Mouse (Mus musculus): ENCODE results near the gene Ugt2a3. TPM values are rescaled to one million over a fixed set of nuclear protein-coding genes. Genes with fewer than 3 reads are reported as not detected.
"Not testable (repeated sequence)": the region's sequence is repeated elsewhere in the genome, so short reads cannot be mapped to it uniquely, and the experiment has no call there.

The Ugt2a3 gene
- 0.05 TPM in 1 of 2 replicates, not detected in the other for polyA plus RNA-seq (2015; fragmentation: Nextera tagmentation; extraction: Ambion mirVana)

- 62% methylated on average over 11 of the region's 11 CpGs for WGBS (ENCODE audit: insufficient replicate concordance)
- no peak within 1 kb of the TSS for H3K4me2 ChIP-seq
- H3K4me1 ChIP-seq (replicated peaks) = no peaks in the 10 kb centered on the region
- no peak within 1 kb of the TSS for H3K27ac ChIP-seq
- H3K4me3 ChIP-seq (replicated peaks) = no peak within 1 kb of the TSS
- no peak within 1 kb of the TSS for H3K9ac ChIP-seq
- no peaks in the 10 kb centered on the region for H3K9me3 ChIP-seq (replicated peaks)
- ATAC-seq (ENCODE audit: low read depth) (no peak), DNase-seq (no peak)
- no peaks in the 10 kb centered on the region for H3K36me3 ChIP-seq
- H3K27me3 ChIP-seq = no peaks in the 10 kb centered on the region
Measured at GRCm38 (mm10) chr5:87336961-87337697, at the start of gene Ugt2a3. TSS of gene Ugt2a3 (minus strand) at chr5:87337195.

GRCm38 (mm10) chr5:87380234-87380633, 43.2 kb upstream of the Ugt2a3 start:
- Histone ChIP-seq H3K4me1 (replicated peaks) (no peaks in the 10 kb centered on the region), H3K27ac (no peak overlapping the region), H3K27me3 (no peaks in the 10 kb centered on the region), H3K4me2 (no peak overlapping the region), H3K9ac (no peak overlapping the region), H3K36me3 (no peaks in the 10 kb centered on the region), H3K4me3 (replicated peaks) (no peak overlapping the region), H3K9me3 (replicated peaks) (no peaks in the 10 kb centered on the region; the same call in 1 of the 2 replicates)
- ATAC-seq (ENCODE audit: low read depth) (no peak), DNase-seq (no peak)
- 23% methylated on average over 2 of the region's 2 CpGs for WGBS (ENCODE audit: insufficient replicate concordance)

GRCm38 (mm10) chr5:87379825-87380224, 42.8 kb upstream of the Ugt2a3 start:
- Histone ChIP-seq H3K36me3 (no peaks in the 10 kb centered on the region), H3K9me3 (replicated peaks) (no peaks in the 10 kb centered on the region; the same call in 1 of the 2 replicates), H3K4me2 (no peak overlapping the region), H3K27me3 (no peaks in the 10 kb centered on the region), H3K9ac (no peak overlapping the region), H3K4me3 (replicated peaks) (no peak overlapping the region), H3K4me1 (replicated peaks) (no peaks in the 10 kb centered on the region), H3K27ac (no peak overlapping the region)
- 0 out of 2 replicates have a peak, but pooled peaks have one; percentile 23 for ATAC-seq (ENCODE audit: low read depth)
- no peak for DNase-seq

GRCm38 (mm10) chr5:87375874-87376383, 38.9 kb upstream of the Ugt2a3 start:
- Histone ChIP-seq H3K4me3 (replicated peaks) (no peak overlapping the region), H3K9me3 (replicated peaks) (no peaks in the 10 kb centered on the region), H3K27ac (no peak overlapping the region), H3K36me3 (no peaks in the 10 kb centered on the region), H3K27me3 (no peaks in the 10 kb centered on the region), H3K9ac (no peak overlapping the region), H3K4me2 (no peak overlapping the region), H3K4me1 (replicated peaks) (no peaks in the 10 kb centered on the region)
- no peak for DNase-seq
- no peak for ATAC-seq (ENCODE audit: low read depth)
- 67% methylated on average over 3 of the region's 3 CpGs for whole genome bisulfite sequencing (ENCODE audit: insufficient replicate concordance)

GRCm38 (mm10) chr5:87373502-87373863, 36.5 kb upstream of the Ugt2a3 start:
- ATAC-seq (ENCODE audit: low read depth) = no peak
- H3K36me3 ChIP-seq = no peaks in the 10 kb centered on the region
- H3K4me1 ChIP-seq (replicated peaks) = no peaks in the 10 kb centered on the region
- DNase-seq = no peak
- H3K4me2 ChIP-seq = no peak overlapping the region
- WGBS (ENCODE audit: insufficient replicate concordance) = 59% methylated on average over 1 of the region's 1 CpGs
- no peak overlapping the region for H3K27ac ChIP-seq
- no peaks in the 10 kb centered on the region for H3K9me3 ChIP-seq (replicated peaks)
- H3K4me3 ChIP-seq (replicated peaks) = no peak overlapping the region
- H3K9ac ChIP-seq = no peak overlapping the region
- no peaks in the 10 kb centered on the region for H3K27me3 ChIP-seq

GRCm38 (mm10) chr5:87372788-87373501, 36.0 kb upstream of the Ugt2a3 start:
- H3K9me3 ChIP-seq (replicated peaks); H3K27me3 ChIP-seq; DNase-seq; H3K4me3 ChIP-seq (replicated peaks); H3K36me3 ChIP-seq; H3K9ac ChIP-seq; H3K4me1 ChIP-seq (replicated peaks); H3K27ac ChIP-seq; H3K4me2 ChIP-seq; ATAC-seq (ENCODE audit: low read depth): not testable (repeated sequence)
- WGBS (ENCODE audit: insufficient replicate concordance) = 28% methylated on average over 4 of the region's 4 CpGs

- no peak for DNase-seq
- Histone ChIP-seq H3K27ac (no peak overlapping the region), H3K9ac (no peak overlapping the region), H3K4me1 (replicated peaks) (no peaks in the 10 kb centered on the region), H3K9me3 (replicated peaks) (no peaks in the 10 kb centered on the region), H3K4me3 (replicated peaks) (no peak overlapping the region), H3K36me3 (no peaks in the 10 kb centered on the region), H3K27me3 (no peaks in the 10 kb centered on the region), H3K4me2 (no peak overlapping the region)
- 48% methylated on average over 1 of the region's 1 CpGs for WGBS (ENCODE audit: insufficient replicate concordance)
- no peak for ATAC-seq (ENCODE audit: low read depth)
Measured at GRCm38 (mm10) chr5:87350350-87350749, 13.4 kb upstream of the Ugt2a3 start.

- not testable (repeated sequence) for H3K36me3 ChIP-seq; DNase-seq; H3K27me3 ChIP-seq; H3K27ac ChIP-seq; H3K4me2 ChIP-seq; H3K4me3 ChIP-seq (replicated peaks); ATAC-seq (ENCODE audit: low read depth); H3K4me1 ChIP-seq (replicated peaks); H3K9me3 ChIP-seq (replicated peaks); H3K9ac ChIP-seq
- WGBS (ENCODE audit: insufficient replicate concordance) = 43% methylated on average over 1 of the region's 1 CpGs
Measured at GRCm38 (mm10) chr5:87349150-87349549, 12.2 kb upstream of the Ugt2a3 start.

- H3K9ac ChIP-seq; H3K4me3 ChIP-seq (replicated peaks); H3K27ac ChIP-seq; H3K4me2 ChIP-seq; H3K27me3 ChIP-seq; H3K9me3 ChIP-seq (replicated peaks); H3K36me3 ChIP-seq; ATAC-seq (ENCODE audit: low read depth); DNase-seq; H3K4me1 ChIP-seq (replicated peaks): not testable (repeated sequence)
- WGBS (ENCODE audit: insufficient replicate concordance) = 45% methylated on average over 2 of the region's 2 CpGs
Measured at GRCm38 (mm10) chr5:87347479-87348078, 10.6 kb upstream of the Ugt2a3 start.

- no peaks in the 10 kb centered on the region for H3K27me3 ChIP-seq
- ATAC-seq (ENCODE audit: low read depth) (no peak), DNase-seq (no peak)
Measured at GRCm38 (mm10) chr5:87340461-87340860, 3.5 kb upstream of the Ugt2a3 start.

GRCm38 (mm10) chr5:87335199-87335598, 1.8 kb downstream of the Ugt2a3 start:
- Histone ChIP-seq H3K27ac (no peak overlapping the region), H3K9me3 (replicated peaks) (no peaks in the 10 kb centered on the region), H3K27me3 (no peaks in the 10 kb centered on the region), H3K4me1 (replicated peaks) (no peaks in the 10 kb centered on the region), H3K4me3 (replicated peaks) (no peak overlapping the region), H3K36me3 (no peaks in the 10 kb centered on the region), H3K4me2 (no peak overlapping the region), H3K9ac (no peak overlapping the region)
- WGBS (ENCODE audit: insufficient replicate concordance) = 53% methylated on average over 1 of the region's 1 CpGs
- DNase-seq (no peak), ATAC-seq (ENCODE audit: low read depth) (no peak)

More at GRCm38 (mm10) chr5:87340461-87340860, 3.5 kb upstream of the Ugt2a3 start:
- Histone ChIP-seq H3K4me3 (replicated peaks) (no peak overlapping the region), H3K9ac (no peak overlapping the region), H3K4me2 (no peak overlapping the region), H3K4me1 (replicated peaks) (no peaks in the 10 kb centered on the region), H3K36me3 (no peaks in the 10 kb centered on the region), H3K27ac (no peak overlapping the region), H3K9me3 (replicated peaks) (no peaks in the 10 kb centered on the region)
- WGBS (ENCODE audit: insufficient replicate concordance) = 57% methylated on average over 5 of the region's 5 CpGs
